Mouse (Mus musculus) liver, embryonic 13.5 days (tissue): Measurements from ENCODE around the gene Setd4. TPM values are rescaled to one million over a fixed set of nuclear protein-coding genes. Genes with fewer than 3 reads are reported as not detected.
A peak's percentile ranks its signal among the peaks of the same experiment; 100 is the strongest.

Experiments
- ATAC-seq: fragments of 200-750 bp; cut with Nextera tagmentation; 2 replicates; pipeline ENCODE4 v1.8.0; 2017; ENCODE audit warnings: low read depth, mild to moderate bottlenecking, moderate number of reproducible peaks, moderate library complexity
- DNase-seq: peaks from one replicate; pipeline ENCODE4 v3.0.0; 2022
- H3K27ac ChIP-seq: fragments of 300-500 bp; sonication (generic); 2 replicates; pipeline ENCODE4 v1.5.1; 2015; ENCODE audit warnings: moderate library complexity, mild to moderate bottlenecking, inconsistent platforms
- H3K27me3 ChIP-seq: fragments of 300-500 bp; sonication (generic); 2 replicates; pipeline ENCODE4 v1.6.1; 2015; ENCODE audit warnings: mild to moderate bottlenecking, inconsistent platforms
- H3K36me3 ChIP-seq: fragments of 300-500 bp; sonication (generic); 2 replicates; pipeline ENCODE4 v1.6.1; 2015; ENCODE audit warnings: mild to moderate bottlenecking, inconsistent platforms
- H3K4me1 ChIP-seq: fragments of 300-500 bp; sonication (generic); replicated peaks from 2 replicates; pipeline ENCODE4 v1.6.1; 2015; ENCODE audit warnings: inconsistent platforms
- H3K4me2 ChIP-seq: fragments of 300-500 bp; sonication (generic); 2 replicates; pipeline ENCODE4 v1.6.1; 2015; ENCODE audit warnings: inconsistent platforms, mild to moderate bottlenecking, moderate library complexity
- H3K4me3 ChIP-seq: fragments of 300-500 bp; sonication (generic); replicated peaks from 2 replicates; pipeline ENCODE4 v1.5.1; 2015; ENCODE audit warnings: mild to moderate bottlenecking, inconsistent platforms
- H3K9ac ChIP-seq: fragments of 300-500 bp; sonication (generic); 2 replicates; pipeline ENCODE4 v1.6.1; 2015; ENCODE audit warnings: mild to moderate bottlenecking, inconsistent platforms
- H3K9me3 ChIP-seq: fragments of 300-500 bp; sonication (generic); replicated peaks from 2 replicates; pipeline ENCODE4 v1.6.1; 2016; ENCODE audit warnings: inconsistent platforms
- WGBS: fragments of 180-500 bp; shearing (Covaris S2); methylation state at CpG from one replicate; pipeline ENCODE4 v1.1.7; 2015; ENCODE audit not compliant: insufficient replicate concordance; 5-methylcytosine and 5-hydroxymethylcytosine counted together
- polyA plus RNA-seq: library from polyadenylated mRNA; unstranded; fragments of >200 nt; fragmentation: Nextera tagmentation; extraction: Ambion mirVana; gene quantifications from 2 replicates; pipeline ENCODE4 v1.2.1, GENCODE M21; 2015

Gene Setd4
- polyA plus RNA-seq, 1 experiment from 2014 or later: 7.0 TPM

- DNase-seq (no peak), ATAC-seq (no peak)
- Histone ChIP-seq H3K27ac (no peak overlapping the region), H3K4me3 (no peak overlapping the region), H3K36me3 (peaks cover 22% of the 10 kb centered on the region), H3K4me2 (no peak overlapping the region), H3K27me3 (no peaks in the 10 kb centered on the region), H3K4me1 (peaks cover 9% of the 10 kb centered on the region), H3K9me3 (no peaks in the 10 kb centered on the region), H3K9ac (no peak overlapping the region)
- 79% methylated on average over 20 of the region's 20 CpGs for WGBS
Measured at GRCm38 (mm10) chr16:93591450-93592430, 12.1 kb downstream of the Setd4 start.

GRCm38 (mm10) chr16:93590915-93591314 lies 12.9 kb downstream of the Setd4 start:
- no peak overlapping the region for H3K4me2 ChIP-seq
- WGBS: 82% methylated on average over 15 of the region's 15 CpGs
- no peak overlapping the region for H3K27ac ChIP-seq
- H3K9me3 ChIP-seq: no peaks in the 10 kb centered on the region
- H3K4me3 ChIP-seq: no peak overlapping the region
- H3K36me3 ChIP-seq: peaks cover 22% of the 10 kb centered on the region
- no peak for DNase-seq
- H3K9ac ChIP-seq: no peak overlapping the region
- H3K4me1 ChIP-seq: peaks cover 16% of the 10 kb centered on the region
- ATAC-seq: no peak
- no peaks in the 10 kb centered on the region for H3K27me3 ChIP-seq

DNA sequence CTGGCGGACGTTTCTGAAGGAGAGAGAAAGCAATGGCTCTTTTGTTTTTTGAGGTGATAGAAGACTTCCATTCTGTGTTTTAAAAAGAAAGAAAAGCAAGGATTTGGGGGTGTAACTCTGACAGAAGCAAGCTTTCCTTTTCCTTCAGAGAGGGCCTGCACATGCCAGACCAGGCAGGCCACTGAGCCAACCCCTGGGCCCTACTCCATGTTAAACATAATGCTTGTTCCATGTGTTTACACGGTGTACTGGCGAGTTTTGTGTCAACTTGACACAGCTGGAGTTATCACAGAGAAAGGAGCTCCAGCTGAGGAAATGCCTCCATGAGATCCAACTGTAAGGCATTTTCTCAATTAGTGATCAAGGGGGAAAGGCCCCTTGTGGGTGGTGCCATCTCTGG lies 15.6 kb downstream of the Setd4 start:
- Histone ChIP-seq H3K9me3 (no peaks in the 10 kb centered on the region), H3K36me3 (peaks cover 27% of the 10 kb centered on the region), H3K27ac (no peak overlapping the region; the same call in 1 of the 2 replicates), H3K4me1 (peaks cover 25% of the 10 kb centered on the region), H3K4me3 (no peak overlapping the region), H3K4me2 (no peak overlapping the region), H3K9ac (no peak overlapping the region), H3K27me3 (no peaks in the 10 kb centered on the region)
- DNase-seq (no peak), ATAC-seq (no peak)
- 58% methylated on average over 4 of the region's 4 CpGs for WGBS

- H3K4me3 ChIP-seq: no peak overlapping the region
Measured at GRCm38 (mm10) chr16:93586382-93586781, 17.5 kb downstream of the Setd4 start.

GRCm38 (mm10) chr16:93585703-93586205 lies 18.1 kb downstream of the Setd4 start:
- ATAC-seq: peak; percentile 15; the same call in 1 of the 2 replicates
- Histone ChIP-seq H3K4me3 (no peak overlapping the region), H3K4me2 (no peak overlapping the region)

More at GRCm38 (mm10) chr16:93586382-93586781, 17.5 kb downstream of the Setd4 start:
- Histone ChIP-seq H3K36me3 (peaks cover 27% of the 10 kb centered on the region), H3K4me1 (peaks cover 25% of the 10 kb centered on the region), H3K27me3 (no peaks in the 10 kb centered on the region), H3K4me2 (no peak overlapping the region), H3K9ac (no peak overlapping the region), H3K9me3 (no peaks in the 10 kb centered on the region), H3K27ac (no peak overlapping the region)
- WGBS: 49% methylated on average over 8 of the region's 8 CpGs
- ATAC-seq: no peak
- no peak for DNase-seq

GRCm38 (mm10) chr16:93584976-93585702 lies 18.7 kb downstream of the Setd4 start:
- Histone ChIP-seq H3K4me2 (no peak overlapping the region), H3K4me1 (peaks cover 25% of the 10 kb centered on the region), H3K36me3 (peaks cover 18% of the 10 kb centered on the region; the same call in 1 of the 2 replicates), H3K4me3 (no peak overlapping the region), H3K9me3 (no peaks in the 10 kb centered on the region), H3K27ac (no peak overlapping the region), H3K27me3 (no peaks in the 10 kb centered on the region), H3K9ac (no peak overlapping the region)
- DNase-seq: no peak
- no peak for ATAC-seq
- 70% methylated on average over 24 of the region's 24 CpGs for WGBS

More at GRCm38 (mm10) chr16:93585703-93586205, 18.1 kb downstream of the Setd4 start:
- WGBS: 30% methylated on average over 9 of the region's 9 CpGs
- Histone ChIP-seq H3K9me3 (no peaks in the 10 kb centered on the region), H3K4me1 (peaks cover 25% of the 10 kb centered on the region), H3K36me3 (peaks cover 23% of the 10 kb centered on the region), H3K27me3 (no peaks in the 10 kb centered on the region), H3K9ac (no peak overlapping the region), H3K27ac (no peak overlapping the region; the same call in 1 of the 2 replicates)
- DNase-seq: no peak

GRCm38 (mm10) chr16:93581125-93581524 lies 22.7 kb downstream of the Setd4 start:
- H3K9ac ChIP-seq: no peak overlapping the region
- H3K36me3 ChIP-seq: peaks cover 9% of the 10 kb centered on the region; the same call in 1 of the 2 replicates
- H3K27ac ChIP-seq: no peak overlapping the region
- H3K9me3 ChIP-seq: no peaks in the 10 kb centered on the region
- H3K4me3 ChIP-seq: no peak overlapping the region
- peaks cover 11% of the 10 kb centered on the region; the same call in 1 of the 2 replicates for H3K4me1 ChIP-seq
- H3K4me2 ChIP-seq: no peak overlapping the region
- H3K27me3 ChIP-seq: no peaks in the 10 kb centered on the region
- DNase-seq (no peak), ATAC-seq (no peak)
- WGBS: 55% methylated on average over 6 of the region's 6 CpGs

GRCm38 (mm10) chr16:93578346-93579005 lies 25.4 kb downstream of the Setd4 start:
- 69% methylated on average over 8 of the region's 8 CpGs for WGBS
- no peaks in the 10 kb centered on the region for H3K9me3 ChIP-seq
- no peaks in the 10 kb centered on the region for H3K36me3 ChIP-seq
- no peak overlapping the region for H3K9ac ChIP-seq
- no peak overlapping the region for H3K4me3 ChIP-seq
- H3K27me3 ChIP-seq: no peaks in the 10 kb centered on the region
- no peaks in the 10 kb centered on the region for H3K4me1 ChIP-seq
- DNase-seq: no peak
- H3K4me2 ChIP-seq: no peak overlapping the region
- no peak overlapping the region for H3K27ac ChIP-seq
- ATAC-seq: no peak

DNA sequence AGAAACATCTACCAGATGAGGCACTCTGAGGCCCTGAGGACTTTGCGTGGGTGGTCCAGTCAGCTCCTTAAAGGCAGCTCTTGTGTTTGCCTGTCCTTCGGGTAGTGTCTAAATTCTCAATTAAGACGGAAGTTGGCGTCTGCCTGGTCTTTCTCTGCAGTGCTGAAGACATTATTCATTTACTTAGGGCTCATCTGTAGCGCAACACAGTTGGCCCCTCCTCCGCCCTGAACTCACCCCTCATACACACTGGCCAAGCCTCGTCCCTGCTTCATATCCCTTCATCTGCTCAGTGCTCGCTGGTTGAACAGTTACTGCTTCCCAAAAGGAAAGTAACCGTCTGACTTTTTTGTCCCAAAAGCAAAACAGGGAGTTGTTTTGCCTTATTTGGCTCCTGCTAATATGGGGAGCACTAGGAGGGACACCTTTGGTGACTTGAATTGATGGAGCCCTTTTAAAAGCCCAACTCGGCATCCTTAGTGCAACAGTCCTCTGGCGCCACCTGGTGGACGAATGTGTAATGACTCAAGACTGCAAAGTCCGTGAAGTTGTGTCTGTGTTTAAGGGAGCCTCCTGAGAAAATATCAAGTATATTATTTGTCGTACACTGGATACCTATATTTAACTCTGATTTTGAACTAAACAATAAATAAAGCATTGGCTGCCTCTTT lies 27.3 kb downstream of the Setd4 start:
- WGBS: 36% methylated on average over 14 of the region's 14 CpGs
- ATAC-seq: no peak
- no peak overlapping the region for H3K4me2 ChIP-seq
- H3K4me3 ChIP-seq: no peak overlapping the region
- no peak overlapping the region for H3K9ac ChIP-seq
- H3K27ac ChIP-seq: no peak overlapping the region
- DNase-seq: peak; percentile 42
- no peaks in the 10 kb centered on the region for H3K4me1 ChIP-seq
- H3K9me3 ChIP-seq: no peaks in the 10 kb centered on the region
- no peaks in the 10 kb centered on the region for H3K27me3 ChIP-seq
- H3K36me3 ChIP-seq: no peaks in the 10 kb centered on the region

DNA sequence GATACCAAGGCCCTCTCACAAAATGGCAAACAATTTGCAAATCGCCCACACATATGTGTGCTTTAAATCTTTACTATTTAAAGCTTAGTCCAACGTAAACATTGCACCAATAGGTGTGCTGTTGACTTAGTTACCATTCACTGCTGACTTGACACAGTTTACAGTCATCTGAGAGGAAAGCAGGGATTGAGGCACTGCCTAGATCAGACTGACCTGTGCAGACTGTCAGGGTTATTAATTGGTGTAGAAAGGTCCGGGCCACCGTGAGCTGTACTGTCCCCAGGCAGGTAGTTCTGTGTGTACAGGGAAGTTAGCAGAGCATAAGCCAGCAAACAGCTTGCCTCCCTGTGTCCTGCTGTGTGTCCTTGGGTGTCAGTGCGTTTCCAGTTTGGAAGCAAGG lies 28.3 kb downstream of the Setd4 start:
- Histone ChIP-seq H3K36me3 (no peaks in the 10 kb centered on the region), H3K4me2 (no peak overlapping the region), H3K27me3 (no peaks in the 10 kb centered on the region), H3K9me3 (no peaks in the 10 kb centered on the region), H3K4me1 (no peaks in the 10 kb centered on the region), H3K4me3 (no peak overlapping the region), H3K9ac (no peak overlapping the region), H3K27ac (no peak overlapping the region)
- DNase-seq (no peak), ATAC-seq (no peak)
- WGBS: 56% methylated on average over 5 of the region's 5 CpGs
